Mouse (Mus musculus) liver, embryonic 14.5 days (tissue): Measurements from ENCODE around the gene Pgm3.

Experiments used
- CTCF ChIP-seq: IDR thresholded peaks from 2 replicates; pipeline ENCODE4 v1.5.1; 2016; ENCODE audit warnings: antibody characterized with exemption, low read depth, control low read depth
- EP300 ChIP-seq: IDR thresholded peaks from 2 replicates; pipeline ENCODE4 v1.6.1; 2016; ENCODE audit warnings: antibody characterized with exemption, low read depth

DNA sequence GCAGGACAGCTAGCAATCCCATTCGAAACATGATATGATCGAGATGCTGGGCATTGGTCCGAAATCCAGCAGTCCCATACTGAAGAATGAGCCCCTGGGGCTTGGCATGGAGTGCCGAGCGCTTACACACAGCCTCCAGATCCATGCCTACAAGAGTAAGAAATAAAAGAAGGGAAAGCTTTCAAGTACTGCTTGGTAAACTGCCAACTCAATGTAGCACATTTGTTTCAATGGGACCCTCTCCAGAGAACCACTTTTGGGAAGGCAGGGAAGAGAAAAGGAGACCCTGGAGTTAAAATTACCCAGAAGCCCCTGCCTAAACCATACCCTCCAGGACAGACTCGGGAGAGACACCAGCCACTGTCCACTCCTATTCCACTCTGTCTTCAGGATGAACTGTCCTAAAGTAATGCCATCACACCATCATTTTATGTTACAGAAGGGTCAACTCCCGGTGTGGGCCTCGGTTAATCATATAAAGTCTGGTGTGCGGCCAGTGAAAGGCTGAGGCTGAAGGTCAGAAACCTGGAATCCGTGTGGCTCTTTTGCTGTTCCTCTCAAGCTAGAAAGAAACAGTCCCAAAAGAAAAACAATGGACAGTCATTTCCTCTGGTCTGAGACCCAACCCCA lies 1.3 kb downstream of the Pgm3 start:
- TF ChIP-seq CTCF: no peak
- no peak for TF ChIP-seq EP300
